Mouse (Mus musculus) CH12.LX (cell line): ENCODE data around the gene Epha3. TPM values are rescaled to one million over a fixed set of nuclear protein-coding genes. Genes with fewer than 3 reads are reported as not detected.

ENCODE experiments used
- DNase-seq: peaks from one replicate; pipeline ENCODE4 v3.0.0-alpha.2; 2013; ENCODE audit errors: extremely low read depth
- H3K27ac ChIP-seq: 2 replicates; pipeline ENCODE4 v1.5.1; 2012; ENCODE audit warnings: low read depth, mild to moderate bottlenecking, control low read depth, moderate library complexity; ENCODE audit not compliant: insufficient read depth
- H3K27me3 ChIP-seq: replicated peaks from 2 replicates; pipeline ENCODE3; 2012; ENCODE audit warnings: inconsistent platforms
- H3K36me3 ChIP-seq, 2 experiments: replicated peaks in 1 of 2; 2 replicates each; pipeline versions ENCODE3 to v1.6.1; 2012; ENCODE audit warnings: inconsistent platforms in 1 of 2, low read length in 1 of 2, mild to moderate bottlenecking in 1 of 2, mixed read lengths in 1 of 2, moderate library complexity in 1 of 2; ENCODE audit not compliant: control insufficient read depth in 1 of 2, insufficient read depth in 1 of 2
- H3K4me1 ChIP-seq, 2 experiments: 2 replicates each; pipeline ENCODE4 v1.6.1; 2012; ENCODE audit warnings: inconsistent platforms in 1 of 2, moderate library complexity in 1 of 2; ENCODE audit not compliant: insufficient read depth in 2 of 2, control insufficient read depth in 1 of 2
- H3K4me2 ChIP-seq: 2 replicates; pipeline ENCODE4 v1.6.1; 2012; ENCODE audit warnings: low read depth, mild to moderate bottlenecking, control low read depth; ENCODE audit not compliant: poor library complexity, insufficient read depth, severe bottlenecking
- H3K4me3 ChIP-seq, 3 experiments: fragments of 150-350 bp in 1 of 3; sonication (generic) in 1 of 3; replicated peaks in 1 of 3; 2 replicates each; pipeline versions ENCODE3 to v1.5.1; 2011 to 2012; ENCODE audit warnings: low read depth in 2 of 3, low read length in 2 of 3, mild to moderate bottlenecking in 2 of 3, moderate library complexity in 2 of 3, control low read depth in 1 of 3, improper control_type of control experiment in 1 of 3, inconsistent platforms in 1 of 3, mixed read lengths in 1 of 3; ENCODE audit not compliant: poor library complexity in 1 of 3
- H3K79me2 ChIP-seq: replicated peaks from 2 replicates; pipeline ENCODE4 v1.6.1; 2012; ENCODE audit warnings: mild to moderate bottlenecking, moderate library complexity; ENCODE audit not compliant: control insufficient read depth, poor library complexity, insufficient read depth, severe bottlenecking; ENCODE audit errors: extremely low read depth
- H3K9ac ChIP-seq: 2 replicates; pipeline ENCODE4 v1.6.1; 2012; ENCODE audit warnings: low read depth, mild to moderate bottlenecking, control low read depth, moderate library complexity; ENCODE audit not compliant: insufficient read depth
- H3K9me3 ChIP-seq: replicated peaks from 2 replicates; pipeline ENCODE3; 2012; ENCODE audit warnings: low read length, inconsistent platforms, mixed read lengths
- CTCF ChIP-seq, 2 experiments: IDR thresholded peaks in 1 of 2; conservative IDR thresholded peaks in 1 of 2; 2 replicates each; pipeline ENCODE4 v1.5.1; 2011 to 2012; ENCODE audit warnings: low read depth in 2 of 2, low read length in 2 of 2, improper control_type of control experiment in 1 of 2, inconsistent platforms in 1 of 2, mild to moderate bottlenecking in 1 of 2, moderate library complexity in 1 of 2
- E2F4 ChIP-seq: IDR thresholded peaks from 2 replicates; pipeline ENCODE4 v1.6.1; 2011; ENCODE audit warnings: low read depth, low read length, improper control_type of control experiment; ENCODE audit not compliant: insufficient replicate concordance
- ETS1 ChIP-seq: conservative IDR thresholded peaks from 2 replicates; pipeline ENCODE4 v1.6.1; 2012; ENCODE audit warnings: low read depth, mild to moderate bottlenecking, inconsistent platforms, low read length, improper control_type of control experiment, moderate library complexity
- GABPA ChIP-seq: IDR thresholded peaks from 2 replicates; pipeline ENCODE4 v1.6.1; 2012; ENCODE audit warnings: low read depth, low read length, improper control_type of control experiment, inconsistent platforms; ENCODE audit not compliant: insufficient replicate concordance
- HCFC1 ChIP-seq: IDR thresholded peaks from 2 replicates; pipeline ENCODE4 v1.6.1; 2012; ENCODE audit warnings: low read depth, mild to moderate bottlenecking, inconsistent platforms, low read length, improper control_type of control experiment
- IRF4 ChIP-seq: IDR thresholded peaks from 2 replicates; pipeline ENCODE4 v1.6.1; 2014; ENCODE audit warnings: low read depth, mild to moderate bottlenecking, inconsistent platforms, low read length, improper control_type of control experiment
- JUN ChIP-seq: IDR thresholded peaks from 2 replicates; pipeline ENCODE4 v1.6.1; 2011; ENCODE audit warnings: low read depth, mild to moderate bottlenecking, low read length, improper control_type of control experiment, moderate library complexity; ENCODE audit not compliant: insufficient read depth
- KAT2A ChIP-seq: IDR thresholded peaks from 2 replicates; pipeline ENCODE4 v1.6.1; 2012; ENCODE audit warnings: low read length, improper control_type of control experiment, inconsistent platforms; ENCODE audit not compliant: insufficient replicate concordance
- MAZ ChIP-seq: IDR thresholded peaks from 2 replicates; pipeline ENCODE4 v1.6.1; 2012; ENCODE audit warnings: low read depth, mild to moderate bottlenecking, inconsistent platforms, low read length, improper control_type of control experiment, moderate library complexity
- MYC ChIP-seq: IDR thresholded peaks from 2 replicates; pipeline ENCODE4 v1.6.1; 2011; ENCODE audit warnings: low read depth, mild to moderate bottlenecking, improper control_type of control experiment, low read length
- NRF1 ChIP-seq: IDR thresholded peaks from 2 replicates; pipeline ENCODE4 v1.6.1; 2014; ENCODE audit warnings: low read depth, mild to moderate bottlenecking, inconsistent platforms, low read length, improper control_type of control experiment, moderate library complexity
- PAX5 ChIP-seq: IDR thresholded peaks from 2 replicates; pipeline ENCODE4 v1.6.1; 2012; ENCODE audit warnings: low read length, inconsistent platforms, mixed read lengths
- RAD21 ChIP-seq: IDR thresholded peaks from 2 replicates; pipeline ENCODE4 v1.6.1; 2011; ENCODE audit warnings: low read depth, mild to moderate bottlenecking, low read length, improper control_type of control experiment, moderate library complexity
- SIN3A ChIP-seq: IDR thresholded peaks from 2 replicates; pipeline ENCODE4 v1.6.1; 2012; ENCODE audit warnings: low read length, improper control_type of control experiment, inconsistent platforms
- SMC3 ChIP-seq: IDR thresholded peaks from 2 replicates; pipeline ENCODE4 v1.6.1; 2011; ENCODE audit warnings: low read depth, low read length, improper control_type of control experiment
- TBP ChIP-seq: conservative IDR thresholded peaks from 2 replicates; pipeline ENCODE4 v1.6.1; 2011; ENCODE audit warnings: low read depth, low read length, improper control_type of control experiment
- USF1 ChIP-seq: IDR thresholded peaks from 2 replicates; pipeline ENCODE4 v1.6.1; 2014; ENCODE audit warnings: low read depth, mild to moderate bottlenecking, inconsistent platforms, low read length, improper control_type of control experiment
- ZC3H11A ChIP-seq: IDR thresholded peaks from 2 replicates; pipeline ENCODE4 v1.6.1; 2012; ENCODE audit warnings: low read depth, mild to moderate bottlenecking, inconsistent platforms, low read length, improper control_type of control experiment
- ZMIZ1 ChIP-seq: IDR thresholded peaks from 2 replicates; pipeline ENCODE4 v1.6.1; 2012; ENCODE audit warnings: low read depth, mild to moderate bottlenecking, inconsistent platforms, low read length, improper control_type of control experiment
- ZNF384 ChIP-seq: IDR thresholded peaks from 2 replicates; pipeline ENCODE4 v1.6.1; 2012; ENCODE audit warnings: low read depth, low read length, improper control_type of control experiment, inconsistent platforms
- dilution Hi-C: fragments of 300-500 bp; cut with MboI; formaldehyde crosslinking; loops from 2 replicates; pipeline ENCODE4 v1.14.3; 2020; ENCODE audit warnings: low sequenced_read_pairs; ENCODE audit not compliant: extremely low pct_unique_long_range_greater_than_20kb, extremely low pct_ligation_motif_present
- in situ Hi-C: fragments of 300-500 bp; cut with MboI; formaldehyde crosslinking; loops from 3 replicates; pipeline ENCODE4 v1.14.3; 2019; ENCODE audit warnings: low sequenced_read_pairs, low pct_ligation_motif_present, low pct_unique_long_range_greater_than_20kb, mixed read lengths
- polyA plus RNA-seq: library from polyadenylated mRNA; unstranded; fragments of >175 nt; gene quantifications from 2 replicates; pipeline ENCODE4 v1.2.1, GENCODE M21; 2012; ENCODE audit warnings: low read depth; ENCODE audit not compliant: insufficient read length
- total RNA-seq, 2 experiments: library from RNA; depleted of rRNA; stranded (reverse); fragments of 300-350 nt in 1 of 2; fragments of >200 nt in 1 of 2; gene quantifications; 2 replicates each; pipeline ENCODE4 v1.2.3; 2012 to 2014

The Epha3 gene
- total and polyA plus RNA-seq, 3 experiments, result not detected

GRCm38 (mm10) chr16:63642641-63643040 is 221.3 kb downstream of the Epha3 start:
- Histone ChIP-seq H3K4me2 (no peak overlapping the region), H3K36me3 (no peaks in the 10 kb centered on the region), H3K79me2 (no peaks in the 10 kb centered on the region), H3K4me3 (no peak overlapping the region), H3K4me1 (no peaks in the 10 kb centered on the region), H3K27ac (no peak overlapping the region), H3K27me3 (no peaks in the 10 kb centered on the region), H3K9me3 (peaks cover 42% of the 10 kb centered on the region), H3K9ac (no peak overlapping the region)
- in situ Hi-C loops, result no loop called here
- dilution Hi-C loops, result no loop called here
- no peak for TF ChIP-seq HCFC1
- TF ChIP-seq KAT2A, result no peak
- TF ChIP-seq ZMIZ1, result no peak
- TF ChIP-seq SMC3, result no peak
- TF ChIP-seq MYC, result no peak
- TF ChIP-seq E2F4, result no peak
- no peak for TF ChIP-seq USF1
- no peak for TF ChIP-seq IRF4
- TF ChIP-seq ZNF384, result no peak
- TF ChIP-seq ETS1, result no peak
- DNase-seq, result no peak

- Histone ChIP-seq H3K4me3 (no peak overlapping the region), H3K9ac (no peak overlapping the region), H3K27ac (no peak overlapping the region), H3K79me2 (no peaks in the 10 kb centered on the region), H3K36me3 (no peaks in the 10 kb centered on the region), H3K4me1 (no peaks in the 10 kb centered on the region), H3K27me3 (no peaks in the 10 kb centered on the region), H3K4me2 (no peak overlapping the region), H3K9me3 (peaks cover 44% of the 10 kb centered on the region)
- DNase-seq, result no peak
- no peak for TF ChIP-seq PAX5
- TF ChIP-seq ETS1, result no peak
- no peak for TF ChIP-seq KAT2A
- TF ChIP-seq TBP, result no peak
- no peak for TF ChIP-seq ZC3H11A
- no peak for TF ChIP-seq SMC3
- TF ChIP-seq MAZ, result no peak
- no peak for TF ChIP-seq ZMIZ1
- TF ChIP-seq SIN3A, result no peak
- no peak for TF ChIP-seq NRF1
- TF ChIP-seq JUN, result no peak
- TF ChIP-seq HCFC1, result no peak
- TF ChIP-seq RAD21, result no peak
- no peak for TF ChIP-seq GABPA
- no peak for TF ChIP-seq IRF4
- TF ChIP-seq CTCF (conservative IDR thresholded peaks at IDR 0.05 in 1 of 2, IDR thresholded peaks at IDR 0.05 in 1 of 2; ENCODE audit: low read depth in 2 of 2, low read length in 2 of 2), result no peak
- dilution Hi-C loops, result no loop called here
- in situ Hi-C loops, result no loop called here
These were observed 222.4 kb downstream of the Epha3 start for GRCm38 (mm10) chr16:63641603-63642002.
